Mouse (Mus musculus): ENCODE data around the gene Hps5. TPM values are rescaled to one million over a fixed set of nuclear protein-coding genes. Genes with fewer than 3 reads are reported as not detected.

Gene Hps5
- total and polyA plus RNA-seq, 2 experiments from 2014 or later, result 8.9 to 20.3 TPM

DNA sequence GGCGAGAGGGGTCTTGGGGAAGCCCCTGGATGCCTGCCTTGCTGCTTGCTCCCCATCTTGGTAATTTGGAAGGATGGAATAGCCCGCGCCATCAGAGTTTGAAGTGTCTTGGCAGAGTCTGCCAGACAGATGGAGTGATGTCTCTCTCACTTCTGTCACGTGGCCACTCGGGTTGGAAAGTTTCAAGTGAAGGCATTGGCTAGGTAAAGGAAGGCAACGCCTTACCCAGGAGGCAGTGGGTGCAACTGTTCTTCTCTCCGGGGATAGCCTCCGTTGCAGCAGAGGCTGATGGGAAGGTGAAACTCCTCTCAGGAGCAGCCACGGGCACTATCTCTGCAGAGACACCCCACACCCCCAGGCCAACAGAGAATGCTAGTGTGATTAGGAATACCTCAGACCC is 75.4 kb downstream of the Hps5 start:
- peak; percentile 50 for DNase-seq (ENCODE audit: low spot score)
- no peaks in the 10 kb centered on the region for H3K27me3 ChIP-seq (ENCODE audit: insufficient read depth, low read length)
- no peak for TF ChIP-seq CTCF (IDR thresholded peaks at IDR 0.05; ENCODE audit: low read depth)

DNA sequence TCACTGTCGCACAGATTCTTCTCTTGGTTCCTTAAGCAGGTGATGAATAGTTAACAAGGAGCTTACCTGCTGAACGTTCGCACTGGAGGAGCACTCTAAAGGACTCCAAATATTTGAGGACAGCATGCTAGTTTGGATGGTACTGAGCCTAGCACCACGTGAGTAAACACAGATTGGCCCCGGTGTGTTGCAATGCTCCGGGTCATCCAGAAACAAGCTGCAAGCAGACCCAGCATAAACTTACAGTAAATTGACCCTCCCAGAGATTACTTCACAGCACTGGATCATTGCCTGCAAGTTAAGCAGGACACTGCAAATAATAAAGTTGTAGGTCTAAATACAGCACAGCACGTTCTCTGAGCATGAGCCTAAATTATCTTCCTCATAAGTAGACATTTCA is 76.3 kb downstream of the Hps5 start:
- no peak for TF ChIP-seq CTCF (IDR thresholded peaks at IDR 0.05; ENCODE audit: low read depth)
- Histone ChIP-seq H3K27ac (peak overlapping the region; percentile 66; the same call in 1 of the 2 replicates), H3K4me1 (ENCODE audit: insufficient read depth, low read length) (peaks cover 8% of the 10 kb centered on the region; the same call in 1 of the 2 replicates), H3K4me2 (ENCODE audit: low read depth, low read length) (no peak overlapping the region), H3K36me3 (ENCODE audit: insufficient read depth, low read length) (no peaks in the 10 kb centered on the region), H3K27me3 (ENCODE audit: insufficient read depth, low read length) (no peaks in the 10 kb centered on the region), H3K9ac (replicated peaks; ENCODE audit: low read length) (no peak overlapping the region), H3K4me3 (ENCODE audit: low read length) (no peak overlapping the region), H3K9me3 (ENCODE audit: low read length) (no peaks in the 10 kb centered on the region)
- no peak for ATAC-seq
- WGBS, result 59% methylated on average over 7 of the region's 7 CpGs
- DNase-seq (ENCODE audit: low spot score), result no peak

More for the DNA sequence above, 75.4 kb downstream of the Hps5 start:
- H3K36me3 ChIP-seq (ENCODE audit: insufficient read depth, low read length), result no peaks in the 10 kb centered on the region
- ATAC-seq, result peak; percentile 39; the same call in 1 of the 2 replicates
- 59% methylated on average over 9 of the region's 9 CpGs for WGBS
- no peak overlapping the region for H3K4me3 ChIP-seq (ENCODE audit: low read length)
- no peak overlapping the region for H3K9ac ChIP-seq (replicated peaks; ENCODE audit: low read length)
- no peak overlapping the region for H3K27ac ChIP-seq
- no peaks in the 10 kb centered on the region for H3K9me3 ChIP-seq (ENCODE audit: low read length)
- peaks cover 8% of the 10 kb centered on the region; the same call in 1 of the 2 replicates for H3K4me1 ChIP-seq (ENCODE audit: insufficient read depth, low read length)
- H3K4me2 ChIP-seq (ENCODE audit: low read depth, low read length), result no peak overlapping the region

DNA sequence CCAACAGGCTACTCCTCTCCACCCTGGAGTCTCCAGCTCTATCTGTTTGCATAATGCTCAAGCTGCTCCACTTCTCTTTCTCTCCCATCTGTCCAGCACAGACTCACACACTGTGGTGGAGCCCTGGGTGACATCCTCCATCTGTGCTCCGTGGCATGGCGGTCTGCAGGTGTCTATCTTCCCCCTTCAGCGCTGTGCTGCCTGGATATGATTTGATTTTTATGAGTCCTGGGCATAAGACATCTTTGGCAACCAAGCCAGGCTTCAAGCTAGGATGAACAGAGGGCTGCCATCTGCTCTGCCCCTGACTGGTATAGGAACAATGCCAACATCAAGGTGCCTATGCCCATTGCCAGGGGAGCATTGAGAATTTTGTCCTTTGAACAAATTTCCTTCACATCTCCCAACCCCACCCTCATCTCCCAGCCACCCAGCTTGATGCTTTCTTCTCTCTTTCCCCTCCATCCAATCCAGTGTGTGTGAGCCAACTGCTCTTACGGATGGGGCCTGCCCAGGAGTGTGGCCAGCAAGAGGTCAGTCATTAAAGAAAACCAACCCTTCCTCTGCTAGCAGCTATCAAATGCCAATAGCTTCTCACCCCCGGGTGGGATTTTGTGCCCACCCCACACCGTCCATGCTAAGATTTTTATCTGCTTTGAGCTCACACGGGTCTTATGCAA is 77.1 kb downstream of the Hps5 start:
- 60% methylated on average over 7 of the region's 7 CpGs for WGBS
- DNase-seq (ENCODE audit: low spot score), result peak; percentile 77

DNA sequence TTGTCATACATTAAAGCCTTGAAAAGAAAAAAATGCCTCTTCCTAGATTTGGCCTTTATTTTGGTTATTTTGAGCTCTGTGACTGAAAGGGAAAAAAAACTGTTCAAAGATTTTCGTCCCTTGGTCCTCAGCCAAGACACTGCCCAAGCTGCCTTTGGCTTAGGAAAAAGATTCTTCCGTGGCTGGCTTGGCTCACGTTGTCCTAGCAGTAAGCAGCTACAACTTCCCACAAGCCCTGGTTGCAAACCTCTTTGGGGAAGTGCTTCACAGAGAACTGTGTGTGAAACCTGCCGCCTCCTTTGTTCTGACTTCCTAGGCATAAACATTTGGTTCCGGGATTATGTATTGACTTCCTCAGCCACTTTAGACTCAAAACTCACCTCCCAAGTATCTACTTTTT is 79.0 kb downstream of the Hps5 start:
- Histone ChIP-seq H3K4me2 (ENCODE audit: low read depth, low read length) (no peak overlapping the region), H3K4me3 (ENCODE audit: low read length) (no peak overlapping the region), H3K27me3 (ENCODE audit: insufficient read depth, low read length) (no peaks in the 10 kb centered on the region), H3K4me1 (ENCODE audit: insufficient read depth, low read length) (peaks cover 8% of the 10 kb centered on the region; the same call in 1 of the 2 replicates), H3K36me3 (ENCODE audit: insufficient read depth, low read length) (no peaks in the 10 kb centered on the region), H3K9ac (replicated peaks; ENCODE audit: low read length) (no peak overlapping the region), H3K27ac (no peak overlapping the region), H3K9me3 (ENCODE audit: low read length) (no peaks in the 10 kb centered on the region)
- DNase-seq (ENCODE audit: low spot score) (peak; percentile 40), ATAC-seq (no peak)
- no peak for TF ChIP-seq CTCF (IDR thresholded peaks at IDR 0.05; ENCODE audit: low read depth)
- WGBS, result 55% methylated on average over 5 of the region's 5 CpGs

More for the DNA sequence above, 77.1 kb downstream of the Hps5 start:
- Histone ChIP-seq H3K4me1 (ENCODE audit: insufficient read depth, low read length) (peaks cover 8% of the 10 kb centered on the region; the same call in 1 of the 2 replicates), H3K27me3 (ENCODE audit: insufficient read depth, low read length) (no peaks in the 10 kb centered on the region), H3K27ac (peak overlapping the region; percentile 66), H3K9me3 (ENCODE audit: low read length) (no peaks in the 10 kb centered on the region), H3K9ac (replicated peaks; ENCODE audit: low read length) (no peak overlapping the region), H3K4me2 (ENCODE audit: low read depth, low read length) (no peak overlapping the region), H3K36me3 (ENCODE audit: insufficient read depth, low read length) (no peaks in the 10 kb centered on the region), H3K4me3 (ENCODE audit: low read length) (no peak overlapping the region)
- no peak for TF ChIP-seq CTCF (IDR thresholded peaks at IDR 0.05; ENCODE audit: low read depth)
- ATAC-seq, result peak; percentile 93

DNA sequence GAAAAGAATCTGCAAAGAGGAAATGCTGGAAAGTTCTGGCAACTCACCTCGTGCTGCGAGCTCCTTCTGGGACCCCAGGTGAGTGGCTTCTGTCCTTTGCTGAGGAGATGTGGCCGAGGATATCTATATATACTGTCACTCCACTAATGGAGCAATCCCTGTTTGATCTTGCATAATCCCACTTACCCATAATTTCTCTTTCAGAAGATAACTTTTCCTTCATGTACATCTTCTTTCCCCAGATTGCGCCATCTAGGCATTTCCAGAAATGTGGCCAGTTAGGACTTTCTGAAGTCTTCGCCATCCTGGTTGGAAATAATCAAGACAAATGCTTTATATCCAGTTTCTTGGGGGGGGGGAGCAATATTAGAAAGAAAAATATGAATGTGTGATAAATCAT is 80.3 kb downstream of the Hps5 start, which contains the start of gene Saa3:
Gene Saa3, minus strand, starts transcription at position 101 of the 400 bp plus-strand sequence.
- H3K4me3 ChIP-seq (ENCODE audit: low read length), result no peak within 1 kb of the TSS
- H3K9me3 ChIP-seq (ENCODE audit: low read length), result no peaks in the 10 kb centered on the region
- H3K36me3 ChIP-seq (ENCODE audit: insufficient read depth, low read length), result no peaks in the 10 kb centered on the region
- no peak within 1 kb of the TSS for H3K4me2 ChIP-seq (ENCODE audit: low read depth, low read length)
- no peak within 1 kb of the TSS for H3K27ac ChIP-seq
- H3K27me3 ChIP-seq (ENCODE audit: insufficient read depth, low read length), result no peaks in the 10 kb centered on the region
- 89% methylated on average over 5 of the region's 5 CpGs for WGBS
- peaks cover 8% of the 10 kb centered on the region; the same call in 1 of the 2 replicates for H3K4me1 ChIP-seq (ENCODE audit: insufficient read depth, low read length)
- DNase-seq (ENCODE audit: low spot score), result no peak
- no peak for TF ChIP-seq CTCF (IDR thresholded peaks at IDR 0.05; ENCODE audit: low read depth)
- ATAC-seq, result no peak
- H3K9ac ChIP-seq (replicated peaks; ENCODE audit: low read length), result no peak within 1 kb of the TSS

DNA sequence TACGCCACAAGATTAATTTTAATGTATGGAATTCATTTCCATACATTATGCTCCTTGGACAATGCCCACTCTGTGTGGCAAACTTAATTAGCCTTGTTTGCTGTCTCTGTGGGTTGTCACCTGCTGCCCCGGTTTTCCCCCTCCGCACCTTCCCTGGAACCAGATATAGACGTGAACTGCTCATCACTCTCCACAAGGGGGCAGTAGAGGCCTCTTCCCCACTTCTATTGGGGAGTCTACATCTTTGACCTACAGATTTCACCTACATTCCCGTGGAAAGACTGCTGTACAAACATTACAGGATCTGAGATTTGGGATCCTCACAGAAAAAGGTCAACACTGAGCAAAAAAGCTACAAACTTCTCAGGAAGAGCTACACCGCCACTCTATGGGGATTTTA is 81.3 kb downstream of the Hps5 start:
- no peaks in the 10 kb centered on the region for H3K9me3 ChIP-seq (ENCODE audit: low read length)
- no peak for ATAC-seq
- no peak overlapping the region for H3K4me2 ChIP-seq (ENCODE audit: low read depth, low read length)
- no peak overlapping the region for H3K4me3 ChIP-seq (ENCODE audit: low read length)
- TF ChIP-seq CTCF (IDR thresholded peaks at IDR 0.05; ENCODE audit: low read depth), result peak; percentile 87
- peaks cover 7% of the 10 kb centered on the region for H3K4me1 ChIP-seq (ENCODE audit: insufficient read depth, low read length)
- peak; percentile 70 for DNase-seq (ENCODE audit: low spot score)
- 31% methylated on average over 6 of the region's 6 CpGs for WGBS
- H3K27ac ChIP-seq, result no peak overlapping the region
- no peak overlapping the region for H3K9ac ChIP-seq (replicated peaks; ENCODE audit: low read length)
- H3K27me3 ChIP-seq (ENCODE audit: insufficient read depth, low read length), result no peaks in the 10 kb centered on the region
- H3K36me3 ChIP-seq (ENCODE audit: insufficient read depth, low read length), result no peaks in the 10 kb centered on the region

DNA sequence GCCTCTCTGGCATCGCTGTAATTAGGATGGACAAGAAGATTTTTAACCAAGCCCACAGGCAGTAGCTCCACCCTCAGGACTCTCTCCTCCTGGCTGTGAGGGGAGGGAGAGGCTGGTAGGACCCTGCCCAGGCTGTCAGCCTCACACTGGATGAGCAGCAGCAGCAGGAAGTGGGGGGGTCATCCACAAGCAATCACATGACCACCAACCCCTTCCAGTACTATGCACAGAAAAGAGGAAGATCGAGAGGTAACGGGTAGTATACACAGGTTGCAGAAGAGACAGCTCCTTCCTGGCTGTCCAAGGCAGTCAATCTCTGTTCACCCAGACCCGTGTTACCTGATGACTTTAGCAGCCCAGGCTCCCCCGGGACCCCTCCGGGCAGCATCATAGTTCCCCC is 83.6 kb downstream of the Hps5 start:
- no peak overlapping the region for H3K4me3 ChIP-seq (ENCODE audit: low read length)
- DNase-seq (ENCODE audit: low spot score) (no peak), ATAC-seq (no peak)
- TF ChIP-seq CTCF (IDR thresholded peaks at IDR 0.05; ENCODE audit: low read depth), result no peak
- no peak overlapping the region for H3K4me2 ChIP-seq (ENCODE audit: low read depth, low read length)
- no peak overlapping the region for H3K9ac ChIP-seq (replicated peaks; ENCODE audit: low read length)
- H3K4me1 ChIP-seq (ENCODE audit: insufficient read depth, low read length), result peaks cover 5% of the 10 kb centered on the region
- no peaks in the 10 kb centered on the region for H3K36me3 ChIP-seq (ENCODE audit: insufficient read depth, low read length)
- H3K9me3 ChIP-seq (ENCODE audit: low read length), result no peaks in the 10 kb centered on the region
- 67% methylated on average over 6 of the region's 6 CpGs for WGBS
- H3K27me3 ChIP-seq (ENCODE audit: insufficient read depth, low read length), result no peaks in the 10 kb centered on the region
- no peak overlapping the region for H3K27ac ChIP-seq

Other genes starting within 250 kb of the Hps5 start
- 41.8 and 53.5 TPM in 2 replicates for gene Sergef, start 156.3 kb downstream of the Hps5 start, total RNA-seq (2014; rRNA removed)
- 45.6 and 48.0 TPM in 2 replicates for gene Sergef, start 156.3 kb downstream of the Hps5 start, polyA plus RNA-seq (2015; fragmentation: Nextera tagmentation; extraction: Ambion mirVana)
- 0.73 and 1.0 TPM in 2 replicates for gene Tph1, start 123.5 kb downstream of the Hps5 start, total RNA-seq (2014; rRNA removed)
- gene Tph1, start 123.5 kb downstream of the Hps5 start, polyA plus RNA-seq (2015; fragmentation: Nextera tagmentation; extraction: Ambion mirVana), result 0.73 and 0.98 TPM in 2 replicates
- 12.2 and 14.4 TPM in 2 replicates for gene Saal1, start 85.4 kb downstream of the Hps5 start, total RNA-seq (2014; rRNA removed)
- gene Saal1, start 85.4 kb downstream of the Hps5 start, polyA plus RNA-seq (2015; fragmentation: Nextera tagmentation; extraction: Ambion mirVana), result 13.0 and 13.4 TPM in 2 replicates
- gene Saa3, start 80.4 kb downstream of the Hps5 start, total RNA-seq (2014; rRNA removed), result 0.54 TPM in 1 of 2 replicates, not detected in the other
- gene Saa3, start 80.4 kb downstream of the Hps5 start, polyA plus RNA-seq (2015; fragmentation: Nextera tagmentation; extraction: Ambion mirVana), result 0.36 and 0.43 TPM in 2 replicates
- gene Saa4, start 63.5 kb downstream of the Hps5 start, total RNA-seq (2014; rRNA removed), result not detected in 2 replicates
- not detected in 2 replicates for gene Saa4, start 63.5 kb downstream of the Hps5 start, polyA plus RNA-seq (2015; fragmentation: Nextera tagmentation; extraction: Ambion mirVana)
- not detected in 2 replicates for gene Saa1, start 53.1 kb downstream of the Hps5 start, total RNA-seq (2014; rRNA removed)
- 0.32 and 0.43 TPM in 2 replicates for gene Saa1, start 53.1 kb downstream of the Hps5 start, polyA plus RNA-seq (2015; fragmentation: Nextera tagmentation; extraction: Ambion mirVana)
- 0.05 TPM in 1 of 2 replicates, not detected in the other for gene Saa2, start 44.3 kb downstream of the Hps5 start, total RNA-seq (2014; rRNA removed)
- gene Saa2, start 44.3 kb downstream of the Hps5 start, polyA plus RNA-seq (2015; fragmentation: Nextera tagmentation; extraction: Ambion mirVana), result 0.39 and 1.1 TPM in 2 replicates
- 26.5 and 26.6 TPM in 2 replicates for gene Gtf2h1, start within 50 bp of the Hps5 start, total RNA-seq (2014; rRNA removed)
- 36.2 and 39.2 TPM in 2 replicates for gene Gtf2h1, start within 50 bp of the Hps5 start, polyA plus RNA-seq (2015; fragmentation: Nextera tagmentation; extraction: Ambion mirVana)
- 424 and 467 TPM in 2 replicates for gene Ldha, start 45.4 kb upstream of the Hps5 start, total RNA-seq (2014; rRNA removed)
- gene Ldha, start 45.4 kb upstream of the Hps5 start, polyA plus RNA-seq (2015; fragmentation: Nextera tagmentation; extraction: Ambion mirVana), result 747 and 766 TPM in 2 replicates
- gene Ldhc, start 65.1 kb upstream of the Hps5 start, total RNA-seq (2014; rRNA removed), result not detected in 2 replicates
- 0.15 and 0.26 TPM in 2 replicates for gene Ldhc, start 65.1 kb upstream of the Hps5 start, polyA plus RNA-seq (2015; fragmentation: Nextera tagmentation; extraction: Ambion mirVana)
- 83.7 and 105 TPM in 2 replicates for gene Tsg101, start 123.9 kb upstream of the Hps5 start, total RNA-seq (2014; rRNA removed)
- gene Tsg101, start 123.9 kb upstream of the Hps5 start, polyA plus RNA-seq (2015; fragmentation: Nextera tagmentation; extraction: Ambion mirVana), result 272 and 279 TPM in 2 replicates
- gene Uevld, start 162.5 kb upstream of the Hps5 start, total RNA-seq (2014; rRNA removed), result 8.4 and 10.1 TPM in 2 replicates
- gene Uevld, start 162.5 kb upstream of the Hps5 start, polyA plus RNA-seq (2015; fragmentation: Nextera tagmentation; extraction: Ambion mirVana), result 5.0 and 5.4 TPM in 2 replicates
- gene Gm9999, start 187.5 kb upstream of the Hps5 start, total RNA-seq (2014; rRNA removed), result not detected in 2 replicates
- gene Gm9999, start 187.5 kb upstream of the Hps5 start, polyA plus RNA-seq (2015; fragmentation: Nextera tagmentation; extraction: Ambion mirVana), result not detected in 2 replicates
- 9.1 and 9.7 TPM in 2 replicates for gene Spty2d1, start 212.3 kb upstream of the Hps5 start, total RNA-seq (2014; rRNA removed)
- 5.1 and 5.8 TPM in 2 replicates for gene Spty2d1, start 212.3 kb upstream of the Hps5 start, polyA plus RNA-seq (2015; fragmentation: Nextera tagmentation; extraction: Ambion mirVana)

Measured in hindbrain, postnatal 0 days (tissue).